Comparison of ENCODE assay signal across 9 mouse cellular contexts in the genomic region with DNA sequence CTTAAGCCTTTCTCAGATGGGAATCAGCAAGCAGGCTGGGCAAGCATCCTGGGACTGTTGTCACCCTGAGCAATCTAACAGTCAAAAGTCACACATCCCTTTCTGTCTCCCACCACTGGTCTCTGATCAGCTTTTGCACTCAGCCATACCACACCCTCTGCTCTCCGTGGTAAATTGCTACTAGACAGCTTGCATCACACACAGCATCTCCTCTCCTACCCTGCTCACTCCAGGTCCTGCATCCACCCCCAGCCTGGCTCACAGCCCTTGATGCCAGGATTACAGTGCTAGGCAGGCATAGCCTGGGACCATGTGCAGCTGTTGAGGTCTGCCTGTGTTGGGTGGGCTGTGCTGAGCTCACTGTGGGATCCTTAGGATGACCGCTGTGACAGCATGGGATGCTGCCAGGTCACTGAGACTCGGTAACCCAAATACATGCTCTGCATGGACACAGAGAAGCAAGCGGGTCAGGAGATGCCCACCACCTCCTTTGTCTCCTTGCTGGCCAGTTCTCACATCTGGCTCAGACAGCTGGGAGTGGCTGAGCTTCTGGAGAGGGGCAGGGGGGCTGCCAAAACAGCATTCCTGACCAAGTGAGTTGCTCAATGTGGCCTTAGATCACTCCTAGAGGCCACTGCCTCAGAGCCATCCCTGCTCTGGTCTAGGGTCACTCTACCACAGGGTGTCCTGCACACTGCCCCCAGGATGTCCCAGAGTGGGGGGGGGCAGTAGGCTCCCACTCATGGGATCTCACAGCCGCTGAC. TPM values are rescaled to one million over a fixed set of nuclear protein-coding genes. Genes with fewer than 3 reads are reported as not detected.
DNase-seq lines count a peak whose midpoint lies in the region; ATAC-seq and TF ChIP-seq lines count a peak whose summit lies in the region.
"Had no signal": no experiment of that assay in that cellular context is flagged by ENCODE, and none has a peak within 500 bp of the region (broad histone marks: within the 10 kb centered on the region; RNA-seq: fewer than 3 reads in every experiment).

No protein-coding gene starts in this region.

- no peaks in the 10 kb centered on the region for H3K9me3 ChIP-seq in limb, embryonic 12.5 days

- no peak for DNase-seq in cerebellum, adult 2 months
- DNase-seq in cerebellum, postnatal 14 days: no peak
- DNase-seq in urinary bladder, postnatal 14 days (ENCODE audit: low spot score): peak; percentile 38
- no peak for DNase-seq in urinary bladder, postnatal 10 days (ENCODE audit: low spot score)
- no peak for DNase-seq in T-cell, adult 2 months (ENCODE audit: low spot score)
- no peak for DNase-seq in spleen, postnatal 14 days (ENCODE audit: low spot score in 2 of 2)

- no peak for TF ChIP-seq POLR2A in cerebellum, adult 2 months (IDR thresholded peaks at IDR 0.05; ENCODE audit: borderline replicate concordance, insufficient read depth, low read length)

- H3K36me3 ChIP-seq in limb, embryonic 12.5 days: no peaks in the 10 kb centered on the region

- H3K27me3 ChIP-seq in cerebellum, adult 2 months (ENCODE audit: control insufficient read depth, insufficient read depth, low read length): no peaks in the 10 kb centered on the region
- peaks cover 6% of the 10 kb centered on the region; the same call in 1 of the 2 replicates for H3K27me3 ChIP-seq in limb, embryonic 12.5 days

- no peak overlapping the region; the same call in 1 of the 2 replicates for H3K9ac ChIP-seq in limb, embryonic 12.5 days (replicated peaks)

- peaks cover 46% of the 10 kb centered on the region for H3K4me1 ChIP-seq in cerebellum, adult 2 months (ENCODE audit: control insufficient read depth, insufficient read depth, low read length)
- H3K4me1 ChIP-seq in limb, embryonic 12.5 days (replicated peaks): peaks cover 45% of the 10 kb centered on the region

- no peak for TF ChIP-seq CTCF in cerebellum, adult 2 months (IDR thresholded peaks at IDR 0.05; ENCODE audit: borderline replicate concordance, insufficient read depth, low read depth, low read length)

- H3K27ac ChIP-seq in cerebellum, adult 2 months (ENCODE audit: insufficient read depth, low read length): 0 out of 2 replicates have a peak overlapping the region, but pooled peaks have one; percentile 43
- peak overlapping the region; percentile 66; the same call in 1 of the 2 replicates for H3K27ac ChIP-seq in limb, embryonic 12.5 days

- H3K4me3 ChIP-seq in cerebellum, adult 2 months (replicated peaks; ENCODE audit: insufficient read depth, low read depth, low read length): no peak overlapping the region
- no peak overlapping the region for H3K4me3 ChIP-seq in limb, embryonic 12.5 days (replicated peaks)

- no peak overlapping the region for H3K4me2 ChIP-seq in limb, embryonic 12.5 days

- 28% methylated on average over 5 of the region's 5 CpGs for WGBS in cerebellum, adult 2 months
- WGBS in limb, embryonic 12.5 days: 68% methylated on average over 5 of the region's 5 CpGs

- ATAC-seq in limb, embryonic 12.5 days (ENCODE audit: insufficient number of reproducible peaks, insufficient read depth, low FRiP score, low TSS enrichment, low read depth): 0 out of 2 replicates have a peak, but pooled peaks have one; percentile 43
- ATAC-seq in monocyte, adult 5-6 weeks (replicated peaks; ENCODE audit: insufficient number of reproducible peaks, low FRiP score, low TSS enrichment, poor library complexity, severe bottlenecking): 0 out of 2 replicates have a peak, but pooled peaks have one; percentile 3

RNA-seq across cellular contexts. Expression of a gene that starts 6.2 kb away (rescaled TPM):
- 82.0 and 83.5 TPM in 2 replicates for polyA plus RNA-seq in cerebellum, adult 2 months (2012; rRNA removed)
- polyA plus RNA-seq in limb, embryonic 12.5 days (2016; fragmentation: Nextera tagmentation; extraction: Ambion mirVana): 10.4 and 10.6 TPM in 2 replicates
- 5.5 to 7.5 TPM (median 6.9 TPM) in 3 replicates for total RNA-seq in monocyte, adult 5-6 weeks (2017)

RNA-seq across cellular contexts. Expression of a gene that starts 33.1 kb away (rescaled TPM):
- 112 and 120 TPM in 2 replicates for polyA plus RNA-seq in cerebellum, adult 2 months (2012; rRNA removed)
- polyA plus RNA-seq in limb, embryonic 12.5 days (2016; fragmentation: Nextera tagmentation; extraction: Ambion mirVana): 192 and 204 TPM in 2 replicates
- total RNA-seq in monocyte, adult 5-6 weeks (2017): 24.8 to 42.0 TPM (median 26.4 TPM) in 3 replicates

RNA-seq across cellular contexts. Expression of a gene that starts 45.7 kb away (rescaled TPM):
- 596 and 620 TPM in 2 replicates for polyA plus RNA-seq in cerebellum, adult 2 months (2012; rRNA removed)
- 330 and 340 TPM in 2 replicates for polyA plus RNA-seq in limb, embryonic 12.5 days (2016; fragmentation: Nextera tagmentation; extraction: Ambion mirVana)
- total RNA-seq in monocyte, adult 5-6 weeks (2017): 298 to 382 TPM (median 299 TPM) in 3 replicates

RNA-seq across cellular contexts. Expression of a gene that starts 58.7 kb away (rescaled TPM):
- not detected in 2 replicates for polyA plus RNA-seq in cerebellum, adult 2 months (2012; rRNA removed)
- not detected in 2 replicates for polyA plus RNA-seq in limb, embryonic 12.5 days (2016; fragmentation: Nextera tagmentation; extraction: Ambion mirVana)
- not detected in 3 replicates for total RNA-seq in monocyte, adult 5-6 weeks (2017)
- total RNA-seq: left cerebral cortex, postnatal 10 days had no signal
